Mouse (Mus musculus) heart, postnatal 14 days (tissue): ENCODE results near the gene Prr12. TPM values are rescaled to one million over a fixed set of nuclear protein-coding genes. Genes with fewer than 3 reads are reported as not detected.

Experiments
- DNase-seq, 2 experiments: peaks; one replicate each; pipeline ENCODE4 v3.0.0; 2021 to 2022
- intact Hi-C: fragments of 180-260 bp; cut with DNase I; formaldehyde crosslinking; loops from one replicate; pipeline ENCODE4 v1.15.1; 2025
- total RNA-seq, 2 experiments: library from RNA; stranded (reverse); gene quantifications; 2 replicates each; pipeline ENCODE4 v1.2.3; 2021

The Prr12 gene
- total RNA-seq, 2 experiments from 2014 or later = 27.2 to 28.3 TPM

DNA sequence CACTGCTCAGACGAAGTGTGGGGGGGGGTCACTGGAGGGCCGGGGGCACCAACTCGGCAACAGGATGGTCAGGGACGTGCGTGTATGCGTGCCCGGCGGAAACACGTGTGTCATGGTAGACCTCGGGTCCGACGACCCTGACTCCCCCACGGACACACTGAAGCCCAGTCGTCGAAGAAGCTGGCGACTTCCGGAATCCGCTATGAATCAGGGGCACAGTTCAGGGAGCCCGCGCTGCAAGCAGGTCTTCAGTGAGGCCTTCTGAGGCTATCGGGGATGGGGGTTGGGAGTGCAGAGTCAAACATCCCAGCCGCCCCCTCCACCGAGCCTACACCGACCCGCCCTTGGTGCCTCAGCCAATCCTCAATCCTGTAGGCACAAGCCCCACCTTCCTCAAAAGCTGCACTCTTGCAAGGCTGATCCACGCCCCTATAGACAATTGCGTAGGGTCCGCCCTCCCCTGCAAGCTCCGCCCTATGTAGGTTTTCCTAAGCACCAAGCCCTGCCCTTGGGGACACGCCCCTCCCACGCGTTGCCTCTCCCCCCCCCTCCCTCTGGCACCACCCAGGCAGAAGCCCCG is 1.3 kb upstream of the Prr12 start:
- intact Hi-C loops = loop anchor here (2.0 kb wide), 1 partner anchor 35 kb away; no protein-coding TSS in a partner anchor
- DNase-seq = peak; percentile 89 to 91

DNA sequence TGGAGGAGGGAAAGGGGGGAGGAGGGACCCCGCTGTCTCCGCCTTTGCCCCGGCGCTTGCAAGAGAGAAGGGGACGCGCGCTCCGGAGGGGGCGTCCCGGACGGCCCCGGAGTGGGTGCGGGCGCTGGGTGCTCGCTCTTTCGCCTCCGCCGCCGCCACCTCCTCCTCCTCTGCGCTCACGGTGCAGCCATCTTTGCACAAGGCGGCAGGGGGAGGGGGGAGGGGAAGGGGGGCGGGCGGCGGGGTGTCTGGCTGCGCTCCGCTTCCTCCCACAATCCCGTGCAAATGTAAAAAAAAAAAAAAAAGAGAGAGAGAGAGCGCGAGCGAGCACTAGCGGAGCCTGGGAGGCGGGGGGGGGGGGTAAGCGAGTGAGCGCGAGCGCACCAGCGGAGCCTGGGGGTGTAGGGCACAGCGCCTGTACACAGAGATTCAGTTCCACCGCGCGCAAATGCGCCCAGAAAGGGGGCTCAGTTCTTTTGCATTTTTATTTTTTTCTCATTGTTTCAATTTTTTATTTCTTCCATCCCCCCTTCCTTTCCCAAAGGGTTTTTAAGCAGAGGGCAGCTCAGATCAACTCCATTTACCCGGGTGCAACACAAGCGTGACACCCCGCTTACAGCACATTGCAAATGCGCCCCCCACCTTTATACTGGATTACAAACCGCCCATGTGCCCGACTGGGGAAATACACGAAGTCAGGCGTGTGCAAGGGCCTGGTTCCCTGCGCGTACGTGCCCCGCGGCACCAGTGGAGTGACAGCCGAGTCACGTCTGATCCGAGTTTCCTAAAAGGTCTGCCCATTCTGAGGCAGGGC is 643 bp upstream of the Prr12 start:
- intact Hi-C loops = loop anchor here (2.0 kb wide), 1 partner anchor 35 kb away; no protein-coding TSS in a partner anchor

DNA sequence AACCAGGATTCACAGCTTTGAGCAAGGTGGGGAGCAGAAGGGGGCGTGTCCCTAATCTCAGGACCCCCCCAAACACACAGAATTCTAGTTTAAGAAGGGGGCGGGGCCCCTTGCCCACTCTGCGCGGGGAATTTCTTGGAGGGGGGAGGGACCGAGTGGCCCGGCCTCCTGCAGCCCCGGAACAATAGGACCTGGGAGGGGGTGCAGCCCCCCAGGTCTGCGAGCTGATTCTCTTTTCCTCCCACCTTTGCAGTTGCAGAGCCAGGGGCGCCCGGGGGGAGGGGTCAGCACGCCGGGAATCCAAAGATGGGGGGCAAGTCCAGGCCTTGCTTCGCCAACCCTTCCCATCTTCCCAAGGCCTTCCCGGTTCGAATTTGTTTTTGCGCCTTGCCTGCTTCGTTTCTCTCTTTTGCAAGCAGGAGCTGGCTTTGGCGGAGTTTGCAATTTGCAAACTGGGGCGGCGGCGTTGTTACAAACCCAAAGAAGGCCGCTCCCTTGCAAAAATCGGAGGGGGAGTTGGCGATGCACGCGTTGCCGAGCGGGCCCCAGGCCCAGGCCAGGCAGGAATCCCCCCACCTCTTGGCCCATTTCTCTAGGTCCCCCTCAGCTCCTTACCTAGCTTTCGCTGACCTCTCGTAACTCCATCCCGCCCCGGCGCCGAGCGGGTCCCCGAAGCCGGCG is 360 bp downstream of the Prr12 start:
- intact Hi-C loops = loop anchor here (2.0 kb wide), 1 partner anchor 34 kb away; no protein-coding TSS in a partner anchor
- peak; percentile 48 to 51 for DNase-seq

More for the DNA sequence above, 643 bp upstream of the Prr12 start:
- DNase-seq = peak; percentile 76 to 81

DNA sequence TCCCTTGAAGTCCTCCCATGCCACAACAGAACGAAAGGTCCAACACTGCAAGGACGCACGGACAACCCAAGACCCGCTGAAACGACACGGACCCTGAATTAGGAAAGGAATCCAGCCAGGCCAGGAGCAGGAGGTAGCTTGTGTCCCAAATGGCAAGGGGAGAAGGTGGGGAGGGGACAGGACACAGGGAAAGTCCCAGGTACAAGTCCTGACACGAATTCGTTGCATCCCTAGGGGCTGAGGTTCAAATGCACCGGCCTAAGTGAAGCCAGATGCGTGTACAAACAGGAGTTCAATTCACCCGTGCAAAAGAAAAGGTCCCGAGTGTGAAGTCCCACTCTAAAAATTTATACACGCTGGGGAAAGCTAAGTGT is 1.1 kb downstream of the Prr12 start:
- no peak for DNase-seq
- intact Hi-C loops = no loop called here

DNA sequence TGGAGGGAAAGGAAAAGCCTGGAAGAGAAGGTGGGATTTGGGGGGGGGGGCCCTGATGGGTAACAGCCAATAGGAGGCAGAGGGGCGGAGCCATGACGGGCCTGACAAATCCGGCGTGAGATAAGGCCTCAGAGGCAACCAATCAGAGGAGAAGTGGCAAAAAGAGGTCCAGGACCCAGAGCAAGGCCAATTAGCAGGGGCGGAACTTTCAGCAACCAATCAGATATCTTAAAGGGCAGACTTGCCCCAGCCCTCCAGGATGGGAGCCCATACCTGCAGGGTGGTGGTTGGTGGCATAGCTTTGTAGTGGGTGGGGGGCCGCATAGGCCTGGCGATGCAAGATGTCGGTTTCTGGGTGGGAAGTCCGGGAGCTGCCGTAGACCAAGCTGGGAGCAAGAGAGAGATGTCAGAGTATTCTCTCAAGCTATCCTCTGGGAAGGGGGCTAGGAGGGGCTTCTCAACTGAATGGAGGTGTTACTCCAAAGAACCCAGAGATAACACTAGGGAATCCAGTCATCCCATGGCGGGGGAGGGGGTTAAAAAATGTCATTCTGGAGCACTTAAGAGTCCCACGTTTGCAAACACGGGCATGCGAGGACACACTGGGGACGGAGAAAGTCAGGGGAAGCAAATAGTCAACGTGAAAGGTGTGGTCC is 1.6 kb downstream of the Prr12 start:
- peak; percentile 70 to 78 for DNase-seq
- intact Hi-C loops = no loop called here

DNA sequence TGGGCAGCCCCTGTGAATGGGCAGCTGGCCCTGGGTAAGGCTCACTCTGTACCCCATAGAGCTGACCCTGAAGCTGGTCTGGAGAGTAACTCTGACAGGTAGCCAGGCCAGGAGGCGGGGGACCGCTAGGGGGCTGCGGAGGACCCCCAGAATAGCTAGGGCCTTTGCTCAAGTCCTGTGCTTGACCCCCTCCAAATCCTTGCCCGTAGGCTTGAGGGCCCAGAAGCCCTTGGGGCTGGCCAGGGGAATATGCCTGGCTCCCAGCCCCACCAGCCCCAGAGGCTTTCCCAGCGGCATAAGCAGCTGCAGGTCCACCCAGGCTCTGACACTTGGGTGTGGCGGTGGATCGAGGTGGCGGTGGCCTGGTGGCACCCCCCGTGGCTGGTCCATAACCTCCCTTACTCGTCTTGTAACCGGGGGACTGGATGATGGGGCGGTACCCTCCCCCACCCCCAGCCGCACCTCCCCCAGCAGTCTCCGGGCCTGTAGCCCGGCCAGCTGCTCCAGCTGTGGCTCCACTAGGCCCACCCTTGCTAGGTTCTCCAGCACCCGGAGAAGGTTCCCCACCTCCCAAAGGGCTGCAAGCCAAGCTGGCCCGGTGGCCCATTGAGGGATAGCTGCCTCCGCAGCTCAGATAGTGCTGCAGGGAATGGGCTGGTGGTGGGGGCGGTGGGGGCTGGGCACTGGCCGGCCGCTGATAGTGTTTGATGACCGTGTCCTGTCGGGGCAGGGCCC is 3.6 kb downstream of the Prr12 start:
- intact Hi-C loops = no loop called here

DNA sequence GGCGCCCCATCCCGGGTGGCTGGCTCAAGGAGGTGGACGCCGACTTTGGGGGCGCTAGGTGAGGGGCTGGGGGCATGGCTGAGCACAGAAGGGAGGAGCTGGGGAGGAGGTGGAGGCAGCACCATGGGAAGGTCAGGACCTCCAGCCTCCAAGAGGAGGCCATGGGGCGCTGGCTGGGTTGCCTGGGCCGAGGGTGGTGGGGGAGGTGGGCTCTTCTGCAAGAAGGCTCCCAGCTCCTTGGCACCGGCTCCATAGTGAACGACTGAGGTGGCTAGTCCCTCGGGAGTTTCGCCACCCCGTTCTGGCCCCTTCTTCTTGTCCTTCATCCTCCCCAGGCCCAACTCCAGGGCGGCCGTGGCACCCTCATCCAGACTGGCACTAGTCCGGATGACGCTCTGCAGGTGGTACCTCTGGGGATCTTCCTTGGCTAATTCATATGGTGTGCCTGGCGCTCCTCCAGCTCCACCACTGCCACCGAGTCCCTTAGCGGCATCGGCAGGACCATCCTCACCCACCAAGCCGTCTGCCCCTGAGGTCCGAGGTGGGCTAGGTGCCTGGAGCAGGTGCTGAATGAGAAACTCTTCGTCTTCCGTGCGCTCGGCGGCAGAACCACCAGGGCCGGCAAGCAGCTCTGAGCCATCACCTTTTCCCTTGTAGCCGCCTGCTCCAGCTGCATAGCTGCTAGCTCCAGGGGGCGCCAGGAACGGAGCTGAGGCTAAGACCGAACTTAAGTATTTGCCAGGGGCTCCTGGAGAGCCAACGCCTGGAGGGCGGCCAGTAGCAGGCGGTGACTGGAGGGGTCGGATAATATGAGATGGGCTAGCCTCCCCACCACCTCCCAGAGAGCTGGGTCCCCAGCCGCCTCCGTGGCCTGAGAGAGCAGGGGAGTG is 4.4 kb downstream of the Prr12 start:
- no peak for DNase-seq
- intact Hi-C loops = no loop called here

More for the DNA sequence above, 3.6 kb downstream of the Prr12 start:
- peak; percentile 62 to 63 for DNase-seq

DNA sequence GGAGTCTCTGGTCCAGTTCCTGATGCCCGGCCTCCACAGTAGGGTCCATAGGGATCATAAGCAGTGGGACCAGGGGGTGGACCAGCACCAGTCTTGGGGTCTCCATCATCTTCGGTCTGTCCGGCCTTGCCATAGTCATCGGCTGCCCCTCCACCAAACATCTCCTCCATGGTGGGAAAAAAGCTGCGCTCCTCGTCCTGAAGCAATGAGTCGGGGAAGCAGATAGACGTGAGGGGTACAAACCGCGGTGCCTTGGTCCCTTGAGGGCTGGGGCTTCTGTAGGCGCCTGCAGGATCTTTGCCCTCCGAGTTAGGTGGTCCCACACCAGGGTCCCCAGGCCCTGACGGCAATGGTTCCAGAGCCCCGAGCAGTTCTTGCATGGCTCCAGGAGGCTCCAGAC is 5.2 kb downstream of the Prr12 start:
- intact Hi-C loops = no loop called here
- no peak for DNase-seq

DNA sequence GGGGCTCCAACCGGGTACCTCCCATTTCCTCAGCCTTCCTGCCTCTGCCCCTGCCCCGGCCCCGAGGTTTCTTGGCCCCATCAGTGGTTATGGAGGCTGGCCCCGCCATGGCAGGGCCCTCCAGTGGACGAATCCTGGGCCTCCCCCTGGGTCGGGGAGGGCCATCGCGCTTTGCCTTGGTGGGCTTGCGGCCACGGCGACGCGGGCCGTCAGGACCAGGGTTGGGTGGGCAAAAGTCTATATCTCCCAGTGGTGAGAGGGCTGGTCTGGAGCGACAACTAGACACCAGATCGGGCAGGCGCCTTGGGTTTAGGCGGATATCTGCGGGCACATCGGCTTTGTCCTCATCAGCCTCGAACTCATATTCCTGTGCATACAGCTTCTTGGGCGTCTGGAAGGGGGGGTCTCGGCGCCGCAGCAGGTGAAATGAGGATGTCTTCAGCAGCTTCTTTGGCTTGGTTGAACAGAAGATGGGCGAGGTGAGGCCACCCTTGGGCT is 5.8 kb downstream of the Prr12 start:
- DNase-seq = no peak
- intact Hi-C loops = no loop called here

DNA sequence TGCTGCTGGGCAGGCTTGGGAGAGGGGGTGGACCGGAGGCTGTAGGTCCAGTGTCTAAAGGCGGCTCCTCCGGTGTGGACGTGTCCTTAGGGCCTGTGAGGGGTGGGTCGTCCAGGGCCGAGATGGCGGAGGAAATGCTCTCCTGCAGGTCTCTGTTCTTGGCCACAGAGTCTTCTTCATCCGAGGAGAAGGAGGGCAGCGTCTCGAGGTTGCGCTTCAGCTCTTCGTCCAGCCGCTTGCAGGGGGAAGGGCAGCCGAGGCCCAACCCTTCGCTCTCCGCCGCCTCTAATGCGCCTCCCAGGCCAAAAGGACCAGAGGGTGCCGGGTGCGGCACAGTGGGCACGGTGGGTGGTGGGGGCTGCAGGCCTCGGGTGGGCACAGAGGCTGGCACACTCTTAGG is 6.9 kb downstream of the Prr12 start:
- DNase-seq = no peak
- intact Hi-C loops = no loop called here

DNA sequence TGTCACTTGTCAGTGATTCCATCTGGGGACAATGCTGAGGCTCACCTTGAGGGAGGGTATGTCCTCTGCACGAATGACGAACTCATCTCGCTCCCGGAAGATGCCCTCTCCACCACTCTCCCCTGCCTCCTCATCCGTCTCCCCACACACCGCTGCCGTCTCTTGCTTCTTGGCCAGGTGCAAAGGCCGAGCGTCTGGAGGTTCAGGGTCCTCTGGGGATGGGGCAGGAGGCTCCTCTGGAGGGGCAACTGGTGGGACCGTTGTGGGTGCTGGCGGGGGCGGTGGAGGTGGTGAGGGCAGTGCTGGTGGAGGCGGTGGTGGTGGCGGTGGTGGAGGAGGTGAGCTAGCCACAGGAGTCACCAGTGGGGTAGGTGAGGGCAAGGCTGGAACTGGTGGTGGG is 9.4 kb downstream of the Prr12 start:
- intact Hi-C loops = no loop called here
- no peak for DNase-seq

DNA sequence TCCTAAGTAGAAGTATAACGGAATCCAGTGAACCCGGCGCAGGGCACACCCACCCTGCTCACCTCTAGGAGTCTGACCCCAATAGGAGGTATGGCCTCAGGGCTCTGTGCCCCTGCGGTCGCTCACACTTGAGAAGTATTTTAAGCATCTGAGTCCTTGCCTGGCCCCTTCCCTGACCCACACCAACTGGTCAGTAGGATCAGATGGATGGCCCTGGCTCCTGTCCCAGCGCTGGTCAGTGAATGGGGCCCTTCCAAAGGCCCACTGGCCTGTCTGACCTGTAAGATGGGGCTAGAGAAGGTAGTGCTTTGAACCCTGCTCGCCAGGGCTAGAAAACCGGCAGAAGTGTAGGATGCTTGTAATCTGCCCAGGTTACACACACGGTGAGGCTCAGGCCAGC is 11.8 kb downstream of the Prr12 start:
- no peak for DNase-seq

DNA sequence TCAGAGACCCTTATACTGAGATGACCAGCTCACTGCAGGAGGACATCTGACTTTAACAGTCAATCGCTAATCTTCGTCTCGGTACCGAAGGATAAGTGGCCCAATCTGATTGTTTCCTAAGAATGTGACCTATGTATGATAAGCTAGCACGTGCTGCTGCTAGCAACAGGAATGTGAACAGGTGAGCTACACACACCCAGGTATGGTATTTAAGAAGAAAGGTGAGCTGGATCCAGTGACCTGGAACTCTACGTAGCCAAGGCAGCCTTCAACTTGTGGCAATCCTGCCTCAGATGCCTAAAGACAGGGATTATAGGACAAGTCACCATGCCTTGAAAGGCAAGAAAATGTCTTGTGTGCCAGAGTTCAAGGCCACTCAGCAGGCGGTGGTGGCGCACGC is 14.3 kb downstream of the Prr12 start:
- intact Hi-C loops = no loop called here
- no peak for DNase-seq

More for the DNA sequence above, 11.8 kb downstream of the Prr12 start:
- intact Hi-C loops = no loop called here

DNA sequence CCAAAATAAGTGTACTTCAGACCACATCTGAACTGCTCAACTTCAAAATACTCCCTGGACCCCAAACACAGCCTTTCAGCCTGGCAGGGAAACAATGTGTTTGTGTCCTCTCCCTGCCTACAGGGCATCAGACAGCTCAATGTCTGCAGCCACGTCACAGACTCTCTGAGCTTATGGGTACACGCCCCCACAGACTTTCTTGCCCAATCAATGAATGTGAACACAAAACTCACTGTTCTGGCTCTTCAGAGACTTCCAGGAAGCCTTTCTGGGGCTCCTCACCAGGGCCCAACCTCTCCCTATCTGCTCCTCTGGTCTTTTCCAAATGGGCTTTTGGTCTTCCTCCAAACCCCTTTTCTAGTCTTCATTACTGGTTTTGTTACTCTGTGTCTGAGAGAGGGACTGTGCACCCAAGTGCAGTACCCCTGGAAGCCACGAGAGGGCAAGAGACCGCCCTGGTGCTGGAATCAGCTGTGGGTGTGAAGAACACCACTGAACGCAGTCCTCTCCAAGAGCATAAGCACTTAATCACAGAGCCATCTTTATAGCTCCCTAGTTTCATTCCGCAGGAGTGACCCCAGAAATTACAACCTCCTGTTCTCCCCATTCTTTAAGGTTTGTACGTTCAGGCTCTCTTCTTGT is 14.8 kb downstream of the Prr12 start:
- intact Hi-C loops = no loop called here
- peak; percentile 66 to 75 for DNase-seq

DNA sequence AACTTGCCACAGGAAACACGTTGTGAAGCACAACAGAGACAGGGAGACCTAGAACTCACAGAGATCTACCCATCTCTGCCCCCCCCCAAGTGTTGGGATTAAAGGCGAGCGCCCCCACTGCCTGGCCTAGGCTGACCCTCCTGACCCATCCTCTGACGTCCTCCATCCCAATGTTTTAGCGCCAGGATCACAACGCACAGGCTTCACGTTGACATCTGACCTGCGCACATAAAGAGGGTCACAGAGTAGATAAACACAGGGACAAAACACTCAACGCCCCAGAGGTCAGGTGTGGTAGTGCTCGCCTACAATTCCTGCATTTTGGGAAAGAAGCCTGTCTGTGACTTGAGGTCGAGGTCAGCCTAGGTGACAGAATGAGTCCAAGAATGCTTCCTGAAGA is 16.0 kb downstream of the Prr12 start:
- intact Hi-C loops = no loop called here
- no peak for DNase-seq

DNA sequence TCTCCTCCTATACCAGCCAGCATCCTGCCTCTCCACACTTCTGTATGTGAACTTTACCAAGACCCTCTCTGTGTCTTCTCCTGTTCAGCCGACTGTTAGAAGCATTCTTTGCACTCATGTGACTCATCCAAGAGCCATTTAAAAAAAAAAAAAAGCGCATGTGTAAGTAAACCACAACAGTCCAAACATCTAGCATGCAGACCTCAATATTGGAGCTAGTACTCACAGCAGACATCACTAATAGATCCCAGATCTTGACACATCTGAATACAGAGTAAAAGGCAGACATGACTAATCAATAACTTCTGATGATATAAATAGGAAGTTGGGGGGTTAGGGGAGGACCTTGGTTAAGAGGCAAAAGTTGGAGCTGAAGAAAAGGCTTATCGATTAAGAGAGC is 17.1 kb downstream of the Prr12 start:
- no peak for DNase-seq
- intact Hi-C loops = no loop called here

DNA sequence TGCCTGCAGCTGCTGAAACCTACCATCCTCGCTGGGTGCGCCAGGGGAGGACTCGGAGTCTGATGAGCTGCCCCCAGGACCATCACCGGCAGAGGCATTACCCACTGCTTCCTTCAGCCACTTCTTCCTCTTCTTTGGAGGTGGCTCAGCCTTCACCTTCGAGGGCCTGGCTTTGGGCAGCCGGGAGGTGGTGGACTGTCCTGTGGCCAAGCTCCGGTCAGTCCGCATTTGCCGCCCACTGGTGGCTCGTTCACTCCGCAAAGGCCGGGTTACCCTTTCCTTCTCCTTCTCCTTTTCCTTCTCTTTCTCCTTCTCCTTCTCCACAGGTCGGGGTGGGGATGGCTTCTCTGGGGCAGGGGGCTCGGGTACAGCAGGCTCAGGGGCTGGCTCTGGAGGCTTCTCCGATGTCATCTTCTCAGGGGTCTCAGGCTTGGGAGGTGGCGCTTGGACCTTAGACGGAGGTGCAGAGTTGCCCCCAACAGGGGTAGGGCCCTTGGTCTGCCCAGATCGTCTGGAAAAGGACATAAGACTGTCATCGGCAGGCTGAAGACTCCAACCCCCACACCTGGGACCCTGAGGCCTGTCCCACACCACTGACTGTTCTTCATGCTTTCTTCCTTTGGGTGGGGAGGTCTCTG is 18.8 kb downstream of the Prr12 start:
- no peak for DNase-seq
- intact Hi-C loops = no loop called here

DNA sequence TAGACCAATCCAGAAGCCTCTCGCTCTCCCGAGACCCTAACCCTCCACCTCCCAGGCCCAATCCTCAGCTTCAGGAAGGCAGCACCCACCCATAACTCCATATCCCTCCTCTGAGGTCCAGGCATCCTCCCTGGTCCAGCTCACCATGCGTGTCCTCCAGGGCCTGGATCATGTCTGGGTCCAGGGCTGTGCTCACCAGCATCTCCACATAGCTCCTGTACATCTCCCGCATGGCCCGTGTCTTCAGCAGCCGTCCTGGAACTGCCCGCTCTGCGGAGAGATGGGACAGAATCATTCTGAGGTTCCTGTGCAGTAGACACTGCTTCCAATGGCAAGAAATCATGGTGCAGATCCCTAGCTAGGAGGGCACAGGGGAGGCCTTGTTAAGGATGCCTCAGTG is 21.8 kb downstream of the Prr12 start:
- no peak for DNase-seq
- intact Hi-C loops = no loop called here
